Mouse (Mus musculus) C2C12 (cell line): ENCODE measurements around the gene Pigt. TPM values are rescaled to one million over a fixed set of nuclear protein-coding genes. Genes with fewer than 3 reads are reported as not detected.

Source experiments
- H3K27me3 ChIP-seq: one replicate; pipeline ENCODE4 v1.6.1; 2011; ENCODE audit not compliant: control insufficient read depth, insufficient read depth, insufficient read length
- H3K36me3 ChIP-seq: one replicate; pipeline ENCODE4 v1.6.1; 2011; ENCODE audit not compliant: control insufficient read depth, insufficient read depth
- H3K4me3 ChIP-seq: one replicate; pipeline ENCODE4 v1.5.1; 2011; ENCODE audit warnings: mild to moderate bottlenecking, control low read depth; ENCODE audit not compliant: poor library complexity, insufficient read depth, severe bottlenecking
- H3K79me2 ChIP-seq: one replicate; pipeline ENCODE4 v1.6.1; 2011; ENCODE audit not compliant: control insufficient read depth, insufficient read depth
- H3K79me3 ChIP-seq: one replicate; pipeline ENCODE4 v1.6.1; 2011; ENCODE audit warnings: low read depth, control low read depth
- H3ac ChIP-seq: one replicate; pipeline ENCODE3; 2011; ENCODE audit warnings: low read depth; ENCODE audit not compliant: control insufficient read depth, insufficient read length
- CEBPB ChIP-seq: IDR thresholded peaks from one replicate; pipeline ENCODE4 v1.6.1; 2011; ENCODE audit warnings: low read depth, mild to moderate bottlenecking, control low read depth, moderate library complexity
- CTCF ChIP-seq: IDR thresholded peaks from one replicate; pipeline ENCODE4 v1.5.1; 2011; ENCODE audit not compliant: control insufficient read depth, insufficient read depth, insufficient read length
- FOSL1 ChIP-seq: IDR thresholded peaks from one replicate; pipeline ENCODE4 v1.8.0; 2011; ENCODE audit warnings: mild to moderate bottlenecking, low read length; ENCODE audit not compliant: poor library complexity, insufficient read depth, severe bottlenecking
- MAX ChIP-seq: IDR thresholded peaks from one replicate; pipeline ENCODE4 v1.6.1; 2011; ENCODE audit warnings: mild to moderate bottlenecking, control low read depth
- MYOD1 ChIP-seq: IDR thresholded peaks from one replicate; pipeline ENCODE4 v1.6.1; 2011; ENCODE audit warnings: low read depth; ENCODE audit not compliant: control insufficient read depth, insufficient read length
- MYOG ChIP-seq: IDR thresholded peaks from one replicate; pipeline ENCODE4 v1.6.1; 2011; ENCODE audit not compliant: control insufficient read depth, insufficient read length; ENCODE audit errors: extremely low read depth
- USF1 ChIP-seq: IDR thresholded peaks from one replicate; pipeline ENCODE4 v1.6.1; 2011; ENCODE audit warnings: low read depth, mild to moderate bottlenecking, control low read depth, moderate library complexity
- polyA plus RNA-seq: library from polyadenylated mRNA; unstranded; fragments of >200 nt; fragmentation: generic; extraction: Trizol; gene quantifications from one replicate; pipeline ENCODE4 v1.2.1, GENCODE M21; 2012; ENCODE audit warnings: missing spikeins

Gene Pigt
- polyA plus RNA-seq, 1 experiment: 74.3 TPM

DNA sequence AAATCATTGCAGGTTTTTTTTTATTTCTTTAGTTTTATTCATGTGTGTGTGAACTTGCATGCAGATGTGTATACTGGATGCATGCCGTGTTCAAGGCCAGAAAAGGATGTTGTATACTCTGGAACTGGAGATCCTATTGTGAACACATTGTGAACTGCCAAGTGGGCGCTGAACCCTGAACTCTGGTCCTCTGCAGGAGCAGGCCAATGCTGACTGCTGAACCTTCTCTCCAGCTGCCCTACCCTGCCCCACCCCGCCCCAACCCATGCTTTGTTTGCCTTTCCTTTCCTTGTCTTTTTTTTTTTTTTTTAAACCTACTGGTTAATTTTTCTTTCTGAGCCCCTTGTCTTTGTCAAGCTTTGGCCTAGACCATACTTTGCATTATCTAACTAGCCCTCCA is 17.6 kb downstream of the Pigt start:
- no peak for TF ChIP-seq FOSL1
- TF ChIP-seq MYOD1: no peak
- TF ChIP-seq USF1: no peak
- no peak for TF ChIP-seq MAX
- no peak for TF ChIP-seq CEBPB
- Histone ChIP-seq H3ac (no peak overlapping the region), H3K4me3 (no peak overlapping the region), H3K27me3 (no peaks in the 10 kb centered on the region), H3K79me3 (no peaks in the 10 kb centered on the region), H3K79me2 (no peaks in the 10 kb centered on the region), H3K36me3 (peaks cover 8% of the 10 kb centered on the region)

DNA sequence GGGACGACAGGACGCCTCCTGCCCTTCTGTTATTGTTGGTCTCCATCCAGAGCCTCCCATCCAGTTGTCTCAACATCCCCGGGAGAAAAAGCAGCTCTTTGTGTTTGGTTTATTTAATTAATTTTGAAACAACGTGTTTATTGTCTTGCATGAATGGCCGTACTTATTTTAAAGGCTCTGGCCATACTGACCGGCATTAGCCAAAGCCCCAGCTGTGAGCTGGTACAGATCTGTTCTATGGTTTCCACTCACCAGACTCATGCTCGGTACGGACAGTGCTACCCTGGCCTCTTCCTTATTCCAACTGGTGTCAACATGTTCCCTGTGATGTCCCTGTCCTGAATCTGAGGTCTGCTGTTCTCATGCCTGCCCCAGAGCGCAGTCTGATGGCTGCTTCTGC is 18.6 kb downstream of the Pigt start:
- Histone ChIP-seq H3K79me3 (no peaks in the 10 kb centered on the region), H3ac (no peak overlapping the region), H3K27me3 (no peaks in the 10 kb centered on the region), H3K36me3 (no peaks in the 10 kb centered on the region), H3K79me2 (no peaks in the 10 kb centered on the region), H3K4me3 (no peak overlapping the region)
- no peak for TF ChIP-seq USF1
- no peak for TF ChIP-seq MYOG
- no peak for TF ChIP-seq CTCF
- TF ChIP-seq MAX: no peak
- no peak for TF ChIP-seq MYOD1
- TF ChIP-seq FOSL1: no peak

DNA sequence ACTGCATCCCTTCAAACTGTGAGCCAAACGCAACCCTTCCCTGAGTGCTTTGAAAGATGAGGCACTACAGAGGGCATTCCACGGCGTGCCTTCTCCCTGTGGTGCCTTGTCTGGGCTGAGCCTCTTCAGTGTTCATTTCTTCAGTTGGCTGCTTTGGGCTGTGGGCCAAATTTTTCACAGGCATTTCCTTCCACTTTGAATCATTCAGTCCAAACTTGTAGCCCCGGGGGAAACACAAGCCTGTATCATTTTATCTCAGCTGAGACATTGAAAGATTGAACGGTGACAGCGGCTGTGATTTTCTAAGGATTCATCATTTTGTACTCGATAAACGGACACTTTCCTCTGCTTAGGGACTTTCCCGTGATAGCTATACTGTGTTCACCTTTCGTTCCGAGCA is 19.3 kb downstream of the Pigt start:
- Histone ChIP-seq H3K36me3 (no peaks in the 10 kb centered on the region), H3K27me3 (no peaks in the 10 kb centered on the region), H3K4me3 (no peak overlapping the region), H3K79me2 (no peaks in the 10 kb centered on the region), H3K79me3 (no peaks in the 10 kb centered on the region), H3ac (no peak overlapping the region)
- no peak for TF ChIP-seq MYOD1
- TF ChIP-seq USF1: no peak
- TF ChIP-seq CTCF: no peak
- no peak for TF ChIP-seq CEBPB

DNA sequence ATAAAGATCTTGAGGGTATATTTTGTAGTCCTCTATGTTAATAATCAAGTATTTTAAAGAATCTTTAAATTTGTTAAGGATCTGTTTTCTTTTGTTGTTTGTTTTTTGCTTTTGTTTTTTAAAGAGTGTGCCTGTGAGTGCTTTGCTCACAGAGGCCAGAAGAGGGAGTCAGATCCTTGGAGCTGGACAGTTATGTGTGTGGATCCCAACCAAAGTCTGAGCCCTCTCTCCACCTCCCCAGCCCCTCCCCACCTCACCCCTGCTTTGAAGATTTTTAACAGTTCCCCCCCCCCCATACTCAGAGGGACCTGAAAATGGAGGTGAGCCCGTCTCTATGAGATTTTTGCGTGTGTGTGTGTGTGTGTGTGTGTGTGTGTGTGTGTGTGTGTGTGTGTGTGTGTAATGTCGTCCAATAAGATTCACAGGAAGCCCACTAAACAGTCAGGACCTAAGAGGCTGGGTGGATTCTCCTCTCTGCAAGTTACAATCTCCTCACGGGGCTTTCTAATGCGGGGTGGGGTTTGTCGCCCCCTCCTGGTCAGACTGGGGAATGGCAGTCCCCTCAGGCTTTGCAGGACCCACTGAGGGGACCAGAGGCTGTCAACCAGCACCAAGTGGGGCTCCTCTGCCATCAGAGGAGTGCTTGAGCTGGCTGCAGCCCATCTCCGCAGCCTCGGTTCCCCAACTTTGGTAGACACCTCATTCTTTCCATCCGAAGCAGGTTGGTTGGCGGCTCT is 20.3 kb downstream of the Pigt start:
- H3K79me2 ChIP-seq: no peaks in the 10 kb centered on the region
- H3K27me3 ChIP-seq: no peaks in the 10 kb centered on the region
- H3K79me3 ChIP-seq: no peaks in the 10 kb centered on the region
- TF ChIP-seq CTCF (peak; percentile 44), USF1 (no peak)
- H3ac ChIP-seq: peak overlapping the region; percentile 30
- no peak overlapping the region for H3K4me3 ChIP-seq
- no peaks in the 10 kb centered on the region for H3K36me3 ChIP-seq

DNA sequence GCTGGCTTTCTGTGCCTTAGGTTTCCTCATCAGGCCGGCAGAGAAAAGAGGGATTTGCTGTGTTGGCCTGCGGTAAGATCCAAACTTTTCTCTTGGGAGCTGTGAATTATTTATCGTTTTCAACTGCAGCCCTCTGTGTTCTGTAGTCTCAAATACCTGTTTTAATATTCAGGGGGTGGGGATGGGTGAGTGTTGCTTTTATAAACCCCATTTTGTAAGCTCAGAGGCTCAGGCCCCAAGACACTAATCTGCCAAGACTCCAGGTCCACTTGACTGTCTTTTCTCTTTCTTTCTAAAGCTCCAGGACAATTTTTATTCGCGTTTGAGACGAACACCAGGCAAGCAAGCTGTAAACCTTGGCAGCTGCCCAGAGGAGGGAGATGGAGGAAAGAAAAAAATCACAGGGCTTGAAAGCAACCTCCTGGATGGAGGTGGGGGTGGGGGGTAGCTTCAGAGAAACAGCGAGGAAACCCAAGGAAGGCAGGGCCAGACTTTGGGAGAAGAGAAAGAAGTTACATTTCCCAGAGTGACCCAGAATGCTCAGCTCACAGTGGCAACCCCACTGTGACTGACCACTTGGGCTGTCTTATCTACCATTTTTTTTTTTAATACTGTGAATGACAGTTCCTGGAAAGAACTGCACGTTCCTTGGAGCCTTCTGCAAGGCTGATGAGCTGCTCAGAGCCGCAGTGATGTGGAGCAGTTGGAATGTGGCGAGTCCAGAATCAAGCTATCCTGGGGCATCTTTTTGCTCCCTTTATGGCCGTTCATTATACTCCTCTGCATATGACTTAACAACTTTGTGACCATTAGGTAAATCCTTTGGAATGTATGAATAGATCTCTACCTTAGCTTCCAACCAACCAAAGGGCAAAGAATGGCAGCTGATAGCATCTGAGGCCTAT is 21.2 kb downstream of the Pigt start:
- no peak for TF ChIP-seq CEBPB
- TF ChIP-seq CTCF: no peak
- no peak for TF ChIP-seq USF1
- no peak for TF ChIP-seq MYOG
- TF ChIP-seq MYOD1: no peak
- Histone ChIP-seq H3K4me3 (no peak overlapping the region), H3K36me3 (no peaks in the 10 kb centered on the region), H3K79me3 (no peaks in the 10 kb centered on the region), H3K27me3 (no peaks in the 10 kb centered on the region), H3K79me2 (no peaks in the 10 kb centered on the region), H3ac (no peak overlapping the region)

DNA sequence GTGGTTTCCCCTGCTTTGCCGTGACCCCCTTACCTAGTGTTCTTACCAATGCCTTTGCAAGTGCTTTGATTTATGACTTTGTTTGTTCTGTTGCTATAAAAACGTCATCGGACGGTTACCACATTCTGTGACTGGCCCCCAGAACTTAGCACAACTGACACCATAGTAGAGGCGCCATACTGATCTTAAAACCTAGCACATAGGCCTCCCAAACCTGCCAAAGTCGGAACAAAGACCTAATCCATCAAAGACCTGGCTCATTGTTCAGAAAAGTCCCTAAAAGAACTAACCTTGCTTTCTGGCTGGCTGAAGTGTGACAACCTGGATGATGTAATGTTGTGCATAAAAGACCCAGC is 21.8 kb downstream of the Pigt start:
- Histone ChIP-seq H3ac (no peak overlapping the region), H3K4me3 (no peak overlapping the region), H3K27me3 (no peaks in the 10 kb centered on the region), H3K36me3 (no peaks in the 10 kb centered on the region), H3K79me3 (no peaks in the 10 kb centered on the region), H3K79me2 (no peaks in the 10 kb centered on the region)
- TF ChIP-seq USF1 (no peak), MYOD1 (peak; percentile 16), FOSL1 (no peak), CTCF (no peak), CEBPB (peak; percentile 47)
